Mouse (Mus musculus) adrenal gland, adult 2 months (tissue): ENCODE results near the gene Mrpl10. TPM values are rescaled to one million over a fixed set of nuclear protein-coding genes. Genes with fewer than 3 reads are reported as not detected.

ENCODE experiments used
- DNase-seq: peaks from one replicate; pipeline ENCODE4 v3.0.0; 2021
- polyA plus RNA-seq: library from polyadenylated mRNA; depleted of rRNA; stranded (reverse); fragments of >200 nt; gene quantifications from 2 replicates; pipeline ENCODE4 v1.2.3, GENCODE M21; 2012
- total RNA-seq, 2 experiments: library from RNA; stranded (reverse); gene quantifications; 2 replicates each; pipeline ENCODE4 v1.2.3; 2021

Mrpl10 gene
- total and polyA plus RNA-seq, 3 experiments, result 130 to 197 (median 154) TPM

GRCm38 (mm10) chr11:97025721-97026344 lies 15.5 kb upstream of the Mrpl10 start:
- peak; percentile 87 for DNase-seq

GRCm38 (mm10) chr11:97029686-97030417 lies 11.5 kb upstream of the Mrpl10 start, which contains the start of gene Scrn2:
Scrn2 (plus strand) TSS chr11:97029938.
- peak; percentile 90 for DNase-seq

- DNase-seq, result no peak
Measured at GRCm38 (mm10) chr11:97030426-97030825, 10.9 kb upstream of the Mrpl10 start.

- no peak for DNase-seq
Measured at GRCm38 (mm10) chr11:97031977-97032376, 9.4 kb upstream of the Mrpl10 start.

- DNase-seq, result no peak
Measured at GRCm38 (mm10) chr11:97032499-97032898, 8.9 kb upstream of the Mrpl10 start.

GRCm38 (mm10) chr11:97033781-97034180 lies 7.6 kb upstream of the Mrpl10 start:
- DNase-seq, result no peak

GRCm38 (mm10) chr11:97036141-97036540 lies 5.2 kb upstream of the Mrpl10 start:
- no peak for DNase-seq

- peak; percentile 78 for DNase-seq
Measured at GRCm38 (mm10) chr11:97038881-97039280, 2.5 kb upstream of the Mrpl10 start.

- DNase-seq, result no peak
Measured at GRCm38 (mm10) chr11:97040301-97041021, 899 bp upstream of the Mrpl10 start.

- no peak for DNase-seq
Measured at GRCm38 (mm10) chr11:97044902-97045301, 3.5 kb downstream of the Mrpl10 start.

GRCm38 (mm10) chr11:97045861-97046260 lies 4.5 kb downstream of the Mrpl10 start:
- DNase-seq, result no peak

GRCm38 (mm10) chr11:97048090-97048650 lies 6.8 kb downstream of the Mrpl10 start:
- peak; percentile 85 for DNase-seq

GRCm38 (mm10) chr11:97049492-97050085 lies 8.2 kb downstream of the Mrpl10 start:
- no peak for DNase-seq

- DNase-seq, result peak; percentile 83
Measured at GRCm38 (mm10) chr11:97050216-97050943, 9.0 kb downstream of the Mrpl10 start, which contains the start of gene Osbpl7. Osbpl7 (plus strand) TSS chr11:97050628.

GRCm38 (mm10) chr11:97050944-97051586 lies 9.7 kb downstream of the Mrpl10 start:
- DNase-seq, result peak; percentile 44

- DNase-seq, result peak; percentile 68
Measured at GRCm38 (mm10) chr11:97052219-97052646, 10.9 kb downstream of the Mrpl10 start.

- no peak for DNase-seq
Measured at GRCm38 (mm10) chr11:97063274-97063920, 22.0 kb downstream of the Mrpl10 start.

GRCm38 (mm10) chr11:97063921-97064295 lies 22.5 kb downstream of the Mrpl10 start:
- no peak for DNase-seq

- DNase-seq, result no peak
Measured at GRCm38 (mm10) chr11:97065538-97066295, 24.4 kb downstream of the Mrpl10 start.
